Mouse (Mus musculus) frontal cortex, postnatal 10 days (tissue): ENCODE data around the gene Fancc.
"Not testable (repeated sequence)": the region's sequence is repeated elsewhere in the genome, so short reads cannot be mapped to it uniquely, and the experiment has no call there.

Experiments
- DNase-seq, 2 experiments: peaks; one replicate each; pipeline ENCODE4 v3.0.0; 2022; ENCODE audit warnings: low spot score in 2 of 2, mixed read lengths in 1 of 2

Fancc gene

DNA sequence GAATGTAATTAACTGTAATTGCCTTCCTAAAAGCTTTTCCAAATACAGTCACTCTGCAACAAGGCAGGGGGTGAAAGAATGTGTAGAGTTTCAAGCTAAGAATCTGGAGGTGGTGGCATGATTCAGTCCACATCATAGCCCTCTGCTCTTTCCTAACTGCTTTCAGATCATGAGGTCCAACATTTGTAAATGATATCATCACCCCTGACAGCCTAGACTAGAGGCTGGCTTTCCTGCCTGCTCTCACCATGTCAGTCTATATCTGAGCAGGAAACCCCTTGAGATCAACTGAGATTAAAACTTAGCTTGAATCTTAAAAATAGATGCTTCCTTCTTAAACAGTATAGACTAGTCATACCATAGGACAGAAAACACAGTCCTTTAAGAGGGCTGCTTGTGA lies 75.9 kb downstream of the Fancc start:
- DNase-seq = no peak

DNA sequence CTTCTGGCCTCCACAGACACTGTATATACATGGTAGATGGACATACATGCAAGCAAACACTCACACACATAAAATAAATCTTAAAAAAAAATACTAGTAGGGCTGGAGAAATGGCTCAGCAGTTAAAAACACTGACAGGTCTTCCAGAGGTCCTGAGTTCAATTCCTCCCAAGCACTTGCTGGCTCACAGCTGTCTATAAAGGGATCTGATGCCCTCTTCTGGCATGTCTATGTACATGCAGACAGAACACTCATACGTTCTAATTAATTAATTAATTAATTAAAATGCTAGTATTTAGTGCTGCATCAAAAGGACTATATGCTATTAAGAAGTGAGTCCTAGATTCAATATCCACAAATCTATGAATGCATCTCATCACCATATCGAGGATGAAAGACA lies 78.9 kb downstream of the Fancc start:
- DNase-seq = no peak

DNA sequence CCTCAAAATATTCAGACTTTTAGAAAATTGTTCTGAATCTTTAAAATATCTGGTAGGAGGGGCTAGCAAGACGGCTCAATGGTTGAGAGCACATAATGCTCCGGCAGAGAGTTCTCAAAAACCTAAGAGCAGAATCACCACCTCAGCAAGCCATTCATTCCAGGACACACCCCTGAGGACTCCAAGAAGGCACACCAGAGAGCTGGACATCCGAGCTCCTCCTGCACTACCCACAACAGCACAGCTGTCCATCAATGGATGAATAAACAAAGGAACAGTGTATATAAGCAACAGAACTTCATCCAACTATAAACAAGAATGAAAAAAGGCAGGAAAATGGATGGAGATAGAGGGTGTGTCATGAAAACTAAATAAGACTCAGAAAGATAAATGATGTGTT lies 80.3 kb downstream of the Fancc start:
- no peak for DNase-seq

DNA sequence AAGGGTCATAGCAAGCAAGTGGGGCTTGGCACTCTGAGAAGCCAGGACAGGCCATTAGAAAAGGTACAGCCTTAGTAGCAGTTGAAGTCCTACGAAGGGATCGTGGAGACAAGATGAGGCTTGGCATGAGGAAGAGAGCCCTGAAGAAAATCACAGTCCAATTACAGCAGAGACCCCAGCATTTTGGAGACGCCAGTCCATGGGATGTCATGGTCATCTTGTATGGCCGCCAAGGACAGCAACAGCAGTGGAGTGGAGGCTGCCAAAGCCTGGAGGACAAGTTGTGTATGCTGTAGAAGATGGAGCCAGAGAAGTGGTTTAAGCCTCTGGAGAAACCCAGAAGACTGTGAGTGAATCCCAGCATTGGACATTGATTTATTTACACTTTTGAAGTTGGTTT lies 84.4 kb downstream of the Fancc start:
- DNase-seq = no peak

DNA sequence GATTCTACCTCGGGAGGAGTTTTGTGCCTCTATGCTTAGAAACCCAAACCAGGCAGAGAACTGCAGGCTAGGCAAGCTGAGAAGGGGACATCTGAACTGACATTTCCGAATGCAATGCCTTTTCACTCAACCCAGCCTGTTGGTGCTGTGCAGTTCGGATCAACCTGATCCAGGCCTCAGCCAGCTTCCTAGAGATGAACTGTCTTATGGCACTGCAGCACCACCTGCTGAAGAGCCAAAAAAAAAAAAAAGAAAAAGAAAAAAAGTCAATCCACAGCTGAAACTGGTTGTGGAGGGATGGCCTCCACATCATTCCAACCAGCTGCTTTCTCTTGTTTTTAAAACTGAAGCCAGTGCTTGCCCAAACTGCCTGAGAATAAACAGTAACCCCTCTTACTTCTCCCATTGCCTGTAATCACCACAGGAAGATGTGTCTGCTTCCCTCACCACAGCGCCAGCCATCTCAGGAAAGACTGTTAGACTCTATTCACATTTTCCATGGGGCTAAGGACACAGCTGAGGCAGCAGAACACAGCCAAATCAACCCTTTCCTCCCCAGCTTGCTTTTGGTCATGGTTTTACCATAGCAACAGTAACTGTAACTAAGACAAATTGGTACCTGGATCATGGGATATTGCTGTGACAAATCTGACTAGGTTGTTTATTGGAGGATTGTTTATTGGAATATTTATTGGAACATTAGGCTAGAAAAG lies 85.6 kb downstream of the Fancc start:
- DNase-seq = no peak

DNA sequence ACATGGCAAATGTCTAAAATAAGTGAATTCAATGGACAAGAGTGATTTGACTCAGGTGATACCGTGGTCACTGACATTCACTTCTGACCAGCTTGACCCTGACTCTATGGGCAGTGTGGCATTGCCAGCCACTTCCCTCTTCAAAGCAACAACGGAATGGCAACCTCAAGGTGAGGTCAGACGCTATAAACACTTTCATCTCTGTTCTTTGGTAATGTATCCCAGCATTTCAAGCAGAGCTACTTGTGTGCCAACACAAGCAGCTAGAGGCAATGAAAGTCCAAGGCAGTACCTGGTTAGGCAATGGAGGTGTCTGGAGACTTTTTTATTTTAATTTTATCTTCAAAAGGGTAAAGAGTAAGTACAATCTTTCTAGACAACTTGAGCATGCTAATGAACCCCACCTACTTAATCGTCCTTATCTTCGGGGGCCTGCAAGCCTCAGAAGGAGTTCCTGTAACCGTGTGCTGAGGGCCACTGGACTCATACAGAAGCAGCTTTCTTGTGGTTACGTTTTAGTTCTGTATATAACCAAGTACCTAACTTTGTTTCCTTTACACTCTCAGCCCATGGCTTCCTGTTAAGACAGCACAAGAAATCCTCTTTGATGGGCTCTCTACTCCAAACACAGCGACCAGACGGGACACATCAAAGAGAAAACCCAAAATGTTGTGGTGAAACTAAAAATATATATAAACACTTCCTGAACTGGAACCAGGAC lies 86.3 kb downstream of the Fancc start:
- DNase-seq = no peak

DNA sequence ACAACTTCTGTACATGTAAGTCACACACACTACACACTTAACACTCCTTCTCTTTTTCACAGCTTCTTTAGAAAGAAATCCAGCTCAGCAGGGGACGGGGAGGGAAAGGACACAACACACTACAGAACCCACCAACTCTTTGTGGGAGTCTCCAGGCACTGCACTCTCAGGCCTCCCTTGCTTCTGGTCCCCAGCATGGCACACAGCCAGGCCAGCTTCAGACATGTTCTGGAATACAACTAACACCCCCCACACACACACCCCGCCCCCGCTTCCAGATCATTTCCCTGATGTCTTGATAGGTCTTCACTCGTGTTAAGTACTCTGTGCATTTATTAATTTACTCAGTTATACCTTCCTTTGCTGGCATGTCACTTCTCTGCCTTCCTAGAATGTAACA lies 91.9 kb downstream of the Fancc start:
- no peak for DNase-seq

DNA sequence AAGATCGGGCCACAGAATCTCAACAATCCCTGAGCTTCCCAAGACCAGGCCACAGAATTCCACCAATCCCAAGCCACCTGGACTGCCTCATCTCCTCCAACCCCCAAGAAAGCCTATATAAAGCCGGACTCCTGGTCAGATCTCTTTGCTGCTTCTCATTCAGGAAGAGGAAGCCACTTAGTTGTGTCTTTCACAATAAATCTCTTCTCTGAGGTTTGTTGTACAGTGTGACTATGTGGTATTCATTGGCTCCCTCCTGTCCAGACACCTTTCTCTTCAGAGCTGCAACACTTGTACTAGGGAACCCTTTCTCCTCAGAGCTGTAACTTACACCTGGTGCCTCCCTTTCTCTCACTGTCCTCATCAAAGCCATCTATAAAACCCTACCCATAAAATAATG lies 92.4 kb downstream of the Fancc start:
- no peak for DNase-seq

DNA sequence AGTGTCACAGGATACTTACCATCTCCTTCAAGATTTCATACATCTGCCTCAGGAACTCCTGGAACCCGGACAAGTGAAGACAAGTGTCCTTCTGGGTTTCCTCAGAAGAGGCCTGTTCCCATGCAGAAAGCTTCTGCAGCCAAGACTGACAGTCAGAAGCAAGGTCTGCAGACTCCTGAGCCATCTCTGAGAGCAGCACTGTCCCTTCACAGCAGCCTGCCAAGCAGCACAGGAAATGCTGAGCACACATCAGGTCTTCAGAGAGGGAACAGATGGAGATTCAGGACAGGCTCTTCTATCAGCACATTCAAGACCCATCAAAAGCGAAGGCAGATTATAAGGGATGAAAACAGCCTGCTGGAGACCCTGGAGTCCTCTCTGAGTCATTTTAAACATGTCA lies 94.3 kb downstream of the Fancc start:
- no peak for DNase-seq

DNA sequence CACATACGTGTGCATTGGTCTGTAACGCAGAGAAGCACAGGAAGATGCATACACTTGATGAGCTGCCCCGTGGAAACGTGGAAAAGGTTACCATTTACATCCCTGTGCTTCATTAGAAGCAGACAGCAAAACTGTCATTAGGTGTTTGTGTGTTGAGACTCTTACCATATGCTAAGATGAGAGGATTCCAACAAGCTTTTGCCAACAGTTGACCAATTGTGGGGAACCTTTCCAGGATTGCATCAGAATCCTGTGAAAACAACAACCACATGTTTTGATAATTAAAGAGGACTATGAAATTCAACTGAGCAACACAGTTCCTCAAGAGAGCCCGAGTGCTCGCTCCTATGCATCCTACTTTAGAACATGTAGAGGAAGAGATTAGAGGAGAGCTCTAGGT lies 97.0 kb downstream of the Fancc start:
- DNase-seq = no peak

DNA sequence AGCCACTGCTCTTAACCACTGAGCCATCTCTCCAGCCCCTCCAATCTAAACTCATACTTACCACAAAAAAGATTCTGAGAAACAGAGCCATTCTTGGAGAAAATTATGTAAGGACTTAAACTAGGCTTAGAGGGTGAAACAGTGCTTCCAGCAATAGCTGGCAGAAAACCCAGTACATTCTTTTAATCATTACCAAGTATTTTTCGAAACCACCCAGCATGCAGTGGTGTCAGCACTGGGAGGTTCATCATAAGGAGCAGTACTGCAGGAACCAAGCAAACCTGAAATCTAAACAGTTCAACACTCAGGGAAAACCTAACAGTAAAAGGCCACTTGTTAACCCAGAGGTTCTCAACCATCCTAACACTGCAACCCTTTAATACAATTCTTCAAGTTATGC lies 99.7 kb downstream of the Fancc start:
- no peak for DNase-seq

DNA sequence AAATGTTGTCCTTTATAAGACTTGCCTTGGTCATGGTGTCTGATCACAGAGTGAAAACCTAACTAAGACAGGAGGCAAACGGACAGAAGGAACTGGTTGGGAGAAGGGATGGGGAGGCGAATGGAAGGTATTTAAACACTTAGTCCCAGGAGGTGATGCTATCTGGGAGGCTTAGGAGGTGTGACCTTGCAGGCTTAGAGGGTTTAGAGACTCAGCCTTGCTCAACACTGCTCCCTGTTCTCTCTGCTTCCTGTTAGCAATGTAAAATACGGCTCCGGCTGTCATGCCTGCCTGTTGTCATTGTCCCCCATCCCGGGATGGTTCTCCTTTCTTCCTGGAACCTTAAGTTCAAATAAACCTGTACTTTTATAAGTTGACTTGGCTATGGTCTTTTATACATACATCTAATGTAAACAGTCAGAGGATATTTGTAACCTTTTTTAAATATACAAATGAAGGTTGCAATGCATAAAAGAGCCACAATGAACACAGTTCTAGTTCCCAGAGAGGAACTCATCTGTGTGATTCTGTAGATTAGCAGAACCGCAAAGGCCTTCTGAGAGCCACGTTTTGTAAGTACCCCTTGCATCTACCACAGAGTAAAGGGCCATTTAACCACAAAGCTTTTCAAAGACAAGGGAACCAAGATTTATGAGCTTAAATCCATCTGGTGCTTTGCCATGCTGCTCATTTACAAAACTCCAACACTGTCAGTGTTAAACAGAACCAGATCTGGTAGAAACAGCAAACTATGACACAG lies 102.6 kb downstream of the Fancc start:
- DNase-seq = no peak

DNA sequence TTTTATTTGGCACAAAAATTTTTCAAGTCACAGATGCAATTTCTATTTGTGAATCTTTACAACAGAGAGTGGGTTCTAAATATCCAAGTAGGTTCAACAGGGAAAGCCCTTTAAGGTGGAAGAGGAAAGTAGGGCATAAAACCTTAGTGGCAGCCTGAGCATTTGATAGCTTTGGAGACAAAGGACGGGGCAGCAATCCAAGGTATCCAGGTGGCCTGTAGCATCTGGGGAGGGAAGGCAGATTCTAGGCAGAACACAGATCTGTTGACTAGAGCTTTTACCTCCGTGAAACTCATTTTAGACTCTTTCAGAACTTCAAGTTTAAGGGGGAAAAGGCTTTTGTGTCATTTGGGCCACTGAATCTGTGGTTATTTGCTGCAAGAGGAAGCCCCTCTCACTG lies 111.8 kb downstream of the Fancc start:
- no peak for DNase-seq

DNA sequence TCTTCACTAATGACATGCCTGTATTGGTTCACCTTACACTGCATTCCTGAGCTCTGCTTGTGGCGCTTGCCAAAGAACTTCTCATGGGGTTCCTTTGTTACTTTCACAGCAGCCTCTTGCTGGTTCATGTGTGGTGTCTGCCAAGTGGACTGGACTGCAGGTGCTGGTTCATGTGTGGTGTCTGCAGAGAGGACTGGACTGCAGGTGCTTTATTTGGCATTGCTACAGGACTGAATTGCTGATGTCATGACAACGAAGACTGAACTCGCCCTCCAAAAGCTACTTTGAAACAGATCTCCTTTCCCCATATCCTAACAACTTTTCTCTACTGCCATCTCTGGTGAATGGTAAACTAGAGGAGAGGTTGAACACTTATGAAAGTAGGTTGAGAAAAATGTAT lies 112.3 kb downstream of the Fancc start:
- DNase-seq = no peak

DNA sequence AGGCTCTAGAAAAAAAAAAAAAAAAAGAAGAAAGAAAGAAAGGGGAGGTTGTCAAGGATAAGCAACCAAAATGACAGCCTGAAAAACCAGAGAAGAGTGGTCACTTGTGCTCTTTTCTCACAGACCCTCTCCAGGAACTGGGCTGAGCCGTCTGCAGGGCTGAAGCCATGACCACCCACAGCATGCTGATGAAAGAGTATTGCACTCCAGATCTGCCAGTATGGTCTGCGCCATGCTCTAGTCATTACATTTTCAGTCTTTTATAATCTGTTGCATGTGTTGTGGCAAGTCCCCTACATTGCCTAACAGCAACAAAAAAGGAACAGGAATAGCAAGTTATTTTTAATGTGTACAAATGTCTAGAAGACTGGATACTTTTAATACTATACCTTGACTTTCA lies 114.9 kb downstream of the Fancc start:
- DNase-seq = no peak

DNA sequence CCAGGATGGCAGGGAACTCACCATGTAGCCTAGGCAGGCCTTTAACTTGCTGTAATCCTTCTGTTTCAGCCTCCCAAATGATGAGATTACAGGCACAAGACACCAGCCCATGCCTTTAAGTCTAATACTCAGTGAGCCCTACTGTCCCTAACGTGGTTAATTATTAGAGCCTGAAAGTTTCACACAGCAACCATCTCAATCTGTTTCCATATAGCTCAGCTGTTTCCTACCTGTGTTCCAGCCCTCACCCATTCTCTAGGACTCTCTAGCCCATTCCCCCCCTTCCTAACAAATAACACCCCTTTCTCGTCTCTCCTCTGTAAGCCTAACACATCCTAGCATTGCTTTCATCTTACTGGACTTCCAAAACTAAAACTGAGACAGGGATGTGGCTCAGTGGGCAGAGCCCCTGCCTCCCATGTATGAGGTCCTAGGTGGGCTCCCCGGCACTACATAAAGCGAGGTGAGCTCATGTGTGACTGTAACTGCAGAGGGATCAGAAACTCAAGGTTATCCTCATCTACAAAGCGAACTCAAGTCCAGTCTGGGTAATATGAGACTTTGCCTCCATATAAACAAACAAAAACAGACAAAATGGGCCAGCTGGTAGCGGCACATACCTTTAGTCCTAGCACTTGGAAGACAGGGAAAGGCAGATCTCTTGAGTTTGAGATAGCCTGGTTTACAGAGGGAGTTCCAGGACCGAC lies 123.5 kb downstream of the Fancc start:
- no peak for DNase-seq

DNA sequence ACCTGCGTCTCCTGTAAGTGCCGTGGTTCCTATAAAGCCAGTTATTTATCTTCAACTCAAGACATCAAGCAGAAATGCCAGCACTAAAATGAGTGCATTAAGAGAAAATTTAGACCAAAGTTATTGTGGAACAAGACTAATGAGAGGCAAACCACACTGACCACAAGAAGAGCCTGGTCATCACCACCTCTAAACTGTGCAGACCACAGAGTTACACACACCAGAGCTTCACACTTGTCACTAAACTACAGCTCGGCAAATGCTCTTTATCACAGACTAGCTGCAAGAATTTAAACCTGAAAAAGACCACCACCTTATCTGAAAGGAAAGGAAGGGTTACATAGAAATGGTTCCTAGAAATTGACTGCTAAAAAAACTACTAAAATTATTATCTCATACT lies 135.3 kb downstream of the Fancc start:
- no peak for DNase-seq

DNA sequence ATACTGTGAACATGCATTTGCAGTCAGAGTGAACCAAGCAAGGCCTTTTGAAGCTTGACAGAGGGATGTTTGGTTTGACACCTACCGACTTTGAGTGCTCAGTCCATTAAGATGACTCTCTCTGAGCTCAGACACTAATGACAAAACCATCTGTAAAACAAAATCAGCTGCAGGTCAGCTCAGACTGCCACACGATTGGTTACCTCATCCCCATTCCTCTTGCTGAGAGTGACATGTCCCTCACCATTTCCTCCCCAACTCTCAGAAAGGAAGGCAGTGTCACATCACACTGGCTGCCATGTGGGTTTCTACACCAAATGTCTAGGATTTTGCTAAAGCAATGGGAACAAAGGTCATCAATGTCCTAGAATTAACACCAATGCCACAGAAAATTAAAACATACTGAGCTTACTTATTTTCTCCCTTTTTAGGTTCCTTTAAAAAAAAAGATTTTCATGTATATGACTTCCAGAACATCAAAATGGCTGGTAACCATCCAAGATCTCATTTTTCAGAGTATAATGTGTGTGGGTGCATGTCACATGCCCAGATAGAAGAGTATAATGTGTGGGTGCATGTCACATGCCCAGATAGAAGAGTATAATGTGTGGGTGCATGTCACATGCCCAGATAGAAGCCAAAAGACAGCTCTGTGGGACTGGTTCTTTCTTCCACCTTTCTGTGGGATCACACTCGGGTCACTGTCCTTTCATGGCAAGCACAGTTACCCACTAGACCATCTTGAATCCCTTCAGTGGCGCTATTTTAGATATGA lies 136.8 kb downstream of the Fancc start:
- no peak for DNase-seq

DNA sequence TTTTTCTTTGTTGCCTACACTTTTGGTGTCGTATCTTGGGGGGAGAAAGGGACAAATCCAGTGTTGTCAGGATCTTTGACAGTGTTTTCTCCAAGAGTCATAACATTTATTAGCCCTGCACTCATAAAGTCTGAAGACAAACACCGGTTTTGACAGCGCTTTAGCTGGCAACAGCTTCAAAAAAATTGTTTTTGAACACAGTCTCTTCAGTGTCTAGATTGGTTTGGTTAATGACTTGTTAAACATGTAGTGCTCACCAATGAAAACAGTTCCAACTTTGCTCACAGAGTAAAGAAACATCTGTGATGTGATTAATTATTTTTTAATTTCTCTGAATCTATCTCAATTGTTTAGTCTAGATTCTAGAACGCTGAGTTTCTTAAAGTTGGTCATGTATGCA lies 137.7 kb downstream of the Fancc start:
- DNase-seq = no peak

DNA sequence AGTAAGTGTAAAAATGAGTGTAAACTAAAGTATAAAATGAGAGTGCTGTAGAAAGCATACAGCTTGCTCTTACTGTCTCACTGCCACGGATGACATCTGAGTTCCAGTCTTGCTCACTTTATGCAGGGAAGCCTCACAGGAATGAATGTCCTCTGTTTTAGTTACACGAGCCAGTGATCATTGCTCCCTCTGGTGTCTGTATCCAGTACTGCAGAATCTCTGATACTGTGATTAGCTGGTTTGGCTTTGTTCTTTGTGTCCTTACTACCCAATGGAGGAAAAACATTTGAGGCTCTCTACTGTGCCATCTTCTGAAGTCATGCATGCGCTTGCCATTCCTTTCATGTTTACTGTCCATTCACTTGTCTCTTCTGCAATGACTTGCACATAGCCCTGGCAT lies 140.5 kb downstream of the Fancc start:
- peak; percentile 26 to 45 for DNase-seq

DNA sequence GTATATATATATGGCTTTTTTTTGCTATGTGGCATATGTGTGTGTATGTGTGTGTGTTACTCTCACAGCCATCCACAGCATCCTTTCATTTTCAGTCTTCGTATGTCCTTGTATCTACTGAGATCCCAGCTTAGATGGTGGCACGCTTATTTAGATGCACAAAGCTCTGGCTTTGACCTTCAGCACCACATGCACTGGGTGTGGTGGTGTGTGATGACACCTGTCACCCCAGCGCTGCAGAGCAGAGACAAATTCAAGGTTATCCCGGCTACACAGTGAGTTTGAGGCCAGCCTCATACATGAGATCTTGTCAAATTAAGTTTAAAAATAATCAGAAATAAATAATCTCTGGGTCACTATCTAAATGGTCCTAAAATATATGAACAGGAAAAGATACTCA lies 141.0 kb downstream of the Fancc start:
- no peak for DNase-seq

DNA sequence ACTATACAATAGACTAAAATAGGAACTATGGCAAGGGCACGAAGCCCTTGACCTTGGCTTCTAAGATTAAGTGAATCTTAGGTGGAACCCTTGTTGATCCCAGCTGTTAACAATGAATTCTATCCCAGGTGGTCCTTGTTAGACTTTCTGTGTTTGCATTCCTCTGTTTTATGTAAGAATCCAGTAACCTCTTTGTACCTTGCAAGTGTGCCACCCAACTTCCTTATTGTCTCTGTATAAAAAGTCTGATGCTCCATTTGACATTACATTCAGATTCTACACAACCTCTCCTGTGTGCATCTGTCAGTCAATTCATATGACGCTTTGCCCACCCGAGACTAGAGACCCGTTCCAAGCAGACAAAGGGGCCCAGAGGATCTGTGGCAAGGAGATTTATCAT lies 143.8 kb downstream of the Fancc start:
- not testable (repeated sequence) for DNase-seq
